Mouse (Mus musculus): ENCODE data around the gene Klrb1c. TPM values are rescaled to one million over a fixed set of nuclear protein-coding genes. Genes with fewer than 3 reads are reported as not detected.
A peak's percentile ranks its signal among the peaks of the same experiment; 100 is the strongest.
"Not testable (repeated sequence)": the region's sequence is repeated elsewhere in the genome, so short reads cannot be mapped to it uniquely, and the experiment has no call there.

Gene Klrb1c
- polyA plus RNA-seq, 1 experiment from 2014 or later = not detected

DNA sequence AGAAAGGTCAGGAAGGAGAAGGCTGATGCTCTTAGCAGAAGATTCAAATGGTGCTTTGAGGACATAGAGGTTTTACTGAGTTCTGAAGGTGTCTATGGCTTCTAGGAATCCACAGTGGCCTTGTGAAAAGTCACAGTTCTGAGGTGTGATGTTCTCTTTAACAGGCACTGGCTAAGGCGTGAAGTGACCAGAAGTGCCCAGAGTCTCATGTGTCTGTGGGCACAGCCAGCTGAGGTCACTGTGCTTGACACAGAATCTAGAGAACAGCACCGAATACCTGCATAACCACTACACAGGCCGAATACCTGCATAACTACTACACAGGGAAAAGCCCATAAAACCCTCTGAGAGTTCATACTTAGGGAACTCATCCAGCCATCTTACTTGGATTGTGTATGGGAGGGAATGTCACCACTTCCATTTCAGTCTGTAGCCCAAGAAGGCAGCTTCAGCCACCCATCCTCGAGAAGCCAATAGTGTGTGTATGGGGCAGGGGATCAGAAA lies 1.5 kb upstream of the Klrb1c start:
- not testable (repeated sequence) for H3K4me1 ChIP-seq; H3K27me3 ChIP-seq (ENCODE audit: low read depth, poor library complexity, severe bottlenecking); H3K27ac ChIP-seq; H3K9me3 ChIP-seq (replicated peaks); DNase-seq (ENCODE audit: low spot score); H3K36me3 ChIP-seq; H3K4me3 ChIP-seq
- 70% methylated on average over 4 of the region's 4 CpGs for WGBS

- Histone ChIP-seq H3K36me3 (no peaks in the 10 kb centered on the region), H3K9me3 (replicated peaks) (no peaks in the 10 kb centered on the region), H3K27ac (no peak overlapping the region), H3K27me3 (ENCODE audit: low read depth, poor library complexity, severe bottlenecking) (no peaks in the 10 kb centered on the region), H3K4me1 (peaks cover 2% of the 10 kb centered on the region; the same call in 1 of the 2 replicates), H3K4me3 (no peak overlapping the region)
- no peak for DNase-seq (ENCODE audit: low spot score)
- 77% methylated on average over 1 of the region's 1 CpGs for WGBS
These were observed 498 bp downstream of the Klrb1c start for GRCm38 (mm10) chr6:128788517-128788916.

- not testable (repeated sequence) for H3K27me3 ChIP-seq (ENCODE audit: low read depth, poor library complexity, severe bottlenecking); H3K9me3 ChIP-seq (replicated peaks); DNase-seq (ENCODE audit: low spot score); H3K4me1 ChIP-seq; H3K4me3 ChIP-seq; H3K36me3 ChIP-seq; H3K27ac ChIP-seq
- 97% methylated on average over 1 of the region's 1 CpGs for whole genome bisulfite sequencing
These were observed 2.6 kb downstream of the Klrb1c start for GRCm38 (mm10) chr6:128786396-128786795.

DNA sequence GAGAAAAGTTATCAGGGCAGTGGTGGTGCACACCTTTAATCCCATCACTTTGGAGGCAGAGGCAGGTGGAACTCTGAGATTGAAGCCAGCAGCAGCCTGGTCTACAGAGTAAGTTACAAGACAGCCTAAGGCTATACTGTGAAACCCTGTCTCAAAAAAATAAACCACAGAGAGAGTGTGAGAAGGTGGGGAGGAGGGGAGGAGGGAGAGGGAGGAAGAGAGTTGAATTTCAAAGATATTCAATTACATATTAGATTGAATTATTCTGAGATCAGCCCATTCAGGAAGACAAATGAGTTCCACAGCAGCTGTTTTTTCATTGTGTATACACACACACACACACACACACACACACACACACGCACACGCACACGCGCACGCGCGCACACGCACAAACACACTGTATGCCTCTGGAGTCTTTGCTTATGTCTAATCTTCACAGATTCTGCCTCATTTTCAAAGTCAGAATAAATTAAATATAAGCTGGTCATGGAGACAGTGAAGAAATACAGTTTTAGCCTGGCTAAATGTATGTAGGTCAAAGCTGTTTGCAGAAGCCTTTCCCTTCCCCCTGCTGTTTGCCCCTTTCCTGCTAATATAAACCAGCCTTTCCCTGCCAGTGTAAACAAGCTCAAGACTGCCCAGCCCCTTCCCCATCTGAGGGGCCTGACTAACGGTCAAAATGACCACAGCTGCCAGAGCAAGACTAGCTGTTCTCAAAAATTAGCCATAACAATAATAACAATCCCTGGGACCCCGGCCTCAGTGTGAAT lies 19.3 kb downstream of the Klrb1c start:
- Histone ChIP-seq H3K9me3 (replicated peaks) (no peaks in the 10 kb centered on the region), H3K27me3 (ENCODE audit: low read depth, poor library complexity, severe bottlenecking) (no peaks in the 10 kb centered on the region), H3K27ac (peak overlapping the region; percentile 73), H3K4me1 (peaks cover 12% of the 10 kb centered on the region), H3K36me3 (no peaks in the 10 kb centered on the region), H3K4me3 (no peak overlapping the region)
- DNase-seq (ENCODE audit: low spot score) = peak; percentile 43
- WGBS = 83% methylated on average over 10 of the region's 10 CpGs

DNA sequence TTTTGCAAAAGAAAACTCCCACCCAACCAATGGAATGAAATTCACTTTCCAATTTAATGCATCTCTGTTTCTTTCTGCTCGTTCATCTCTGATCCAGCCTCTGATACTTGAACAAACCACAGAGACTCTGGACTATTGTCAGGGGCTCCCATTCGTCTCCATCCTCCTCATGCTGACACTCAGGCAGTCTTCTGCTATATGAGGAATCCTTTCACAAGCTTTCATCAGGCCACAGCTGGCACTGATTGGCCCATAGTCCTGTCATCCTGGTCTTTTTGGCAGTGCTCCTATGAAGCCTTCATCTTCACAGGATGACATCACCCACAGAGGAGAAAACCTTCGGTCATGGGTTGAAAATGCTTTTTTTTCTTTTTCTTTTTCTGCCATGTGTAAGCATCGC lies 21.0 kb downstream of the Klrb1c start:
- no peaks in the 10 kb centered on the region for H3K27me3 ChIP-seq (ENCODE audit: low read depth, poor library complexity, severe bottlenecking)
- H3K27ac ChIP-seq = no peak overlapping the region
- H3K9me3 ChIP-seq (replicated peaks) = no peaks in the 10 kb centered on the region
- no peak for DNase-seq (ENCODE audit: low spot score)
- 87% methylated on average over 4 of the region's 4 CpGs for WGBS
- no peaks in the 10 kb centered on the region for H3K36me3 ChIP-seq
- H3K4me1 ChIP-seq = peaks cover 16% of the 10 kb centered on the region
- H3K4me3 ChIP-seq = no peak overlapping the region

DNA sequence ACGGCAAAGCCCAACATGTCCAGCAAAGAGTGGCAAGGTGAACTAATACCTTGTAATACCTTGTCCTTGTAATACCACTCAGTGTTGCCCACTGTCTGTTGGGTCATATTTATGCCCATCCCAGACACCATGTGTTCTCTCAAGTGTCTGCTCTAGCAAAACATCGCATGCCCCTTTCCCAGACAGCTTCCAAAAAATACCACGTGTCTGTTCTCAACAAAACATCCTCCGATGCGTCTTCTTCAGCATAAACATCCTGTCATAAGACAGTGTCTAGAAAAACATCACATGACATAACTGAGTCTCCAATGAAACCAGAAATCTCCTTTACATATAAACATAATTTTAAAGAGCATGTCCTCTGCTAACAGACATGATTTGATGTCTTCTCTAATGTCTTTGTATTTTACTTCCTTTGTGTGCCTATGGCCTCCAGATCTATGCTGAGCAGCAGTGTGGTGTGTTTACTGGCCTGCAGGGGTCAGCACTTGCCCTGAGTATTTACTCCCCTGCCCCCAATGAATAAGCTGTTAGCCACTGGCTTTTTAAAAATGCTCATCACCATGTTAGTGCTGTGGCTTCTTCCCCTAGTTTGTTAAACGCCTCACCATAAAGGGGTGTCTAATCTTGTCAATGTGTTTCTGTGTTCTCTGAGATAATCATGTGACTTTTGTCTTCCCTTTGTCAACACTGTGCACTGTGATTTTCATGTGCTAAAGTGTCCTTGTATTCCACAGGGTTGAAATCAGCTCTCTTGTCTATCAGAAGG lies 22.3 kb downstream of the Klrb1c start:
- H3K9me3 ChIP-seq (replicated peaks); H3K27ac ChIP-seq; DNase-seq (ENCODE audit: low spot score); H3K27me3 ChIP-seq (ENCODE audit: low read depth, poor library complexity, severe bottlenecking); H3K4me3 ChIP-seq; H3K36me3 ChIP-seq: not testable (repeated sequence)
- peaks cover 16% of the 10 kb centered on the region for H3K4me1 ChIP-seq
- 77% methylated on average over 6 of the region's 6 CpGs for WGBS

- no peaks in the 10 kb centered on the region for H3K27me3 ChIP-seq (ENCODE audit: low read depth, poor library complexity, severe bottlenecking)
- H3K36me3 ChIP-seq = no peaks in the 10 kb centered on the region
- H3K27ac ChIP-seq = no peak overlapping the region
- no peaks in the 10 kb centered on the region for H3K9me3 ChIP-seq (replicated peaks)
- no peak overlapping the region for H3K4me3 ChIP-seq
- no peak for DNase-seq (ENCODE audit: low spot score)
- peaks cover 13% of the 10 kb centered on the region for H3K4me1 ChIP-seq
- 80% methylated on average over 1 of the region's 1 CpGs for WGBS
These were observed 23.8 kb downstream of the Klrb1c start for GRCm38 (mm10) chr6:128765211-128765610.

DNA sequence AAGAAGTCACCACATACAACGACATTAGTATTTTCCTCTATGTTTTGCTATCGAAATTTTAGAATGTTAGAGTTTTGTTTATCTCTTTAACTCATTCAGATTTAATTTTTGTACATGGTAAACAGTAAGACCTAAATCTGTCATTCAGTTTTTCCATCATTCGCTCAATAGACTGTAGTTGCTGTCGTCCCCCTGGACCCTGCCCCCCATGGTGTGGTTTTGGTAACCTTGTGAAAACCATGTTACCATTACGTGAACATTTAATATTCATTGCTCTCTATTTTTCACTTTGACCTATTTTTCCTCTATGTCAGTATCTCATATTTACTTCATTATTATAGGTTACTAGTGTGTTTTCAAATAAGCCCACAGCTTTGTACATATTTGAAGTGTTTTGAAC lies 24.4 kb downstream of the Klrb1c start:
- H3K9me3 ChIP-seq (replicated peaks) = no peaks in the 10 kb centered on the region
- H3K27me3 ChIP-seq (ENCODE audit: low read depth, poor library complexity, severe bottlenecking) = no peaks in the 10 kb centered on the region
- DNase-seq (ENCODE audit: low spot score) = no peak
- peak overlapping the region; percentile 55 for H3K4me3 ChIP-seq
- peak overlapping the region; percentile 11; the same call in 1 of the 2 replicates for H3K27ac ChIP-seq
- 20% methylated on average over 5 of the region's 5 CpGs for WGBS
- no peaks in the 10 kb centered on the region for H3K36me3 ChIP-seq
- peaks cover 8% of the 10 kb centered on the region for H3K4me1 ChIP-seq

- H3K4me3 ChIP-seq = peak overlapping the region; percentile 55
- WGBS = 3% methylated on average over 30 of the region's 30 CpGs
These were observed 25.1 kb downstream of the Klrb1c start for GRCm38 (mm10) chr6:128763736-128764523.

GRCm38 (mm10) chr6:128762892-128763670 lies 25.9 kb downstream of the Klrb1c start:
- H3K4me3 ChIP-seq = peak overlapping the region; percentile 55
- not testable (repeated sequence) for DNase-seq (ENCODE audit: low spot score); H3K9me3 ChIP-seq (replicated peaks)

More at GRCm38 (mm10) chr6:128763736-128764523, 25.1 kb downstream of the Klrb1c start:
- no peaks in the 10 kb centered on the region for H3K27me3 ChIP-seq (ENCODE audit: low read depth, poor library complexity, severe bottlenecking)
- no peaks in the 10 kb centered on the region for H3K36me3 ChIP-seq
- H3K4me1 ChIP-seq = 0 out of 2 replicates have a peak, but pooled peaks cover 6% of the 10 kb centered on the region
- DNase-seq (ENCODE audit: low spot score) = peak; percentile 97
- H3K9me3 ChIP-seq (replicated peaks) = no peaks in the 10 kb centered on the region
- H3K27ac ChIP-seq = peak overlapping the region; percentile 70

DNA sequence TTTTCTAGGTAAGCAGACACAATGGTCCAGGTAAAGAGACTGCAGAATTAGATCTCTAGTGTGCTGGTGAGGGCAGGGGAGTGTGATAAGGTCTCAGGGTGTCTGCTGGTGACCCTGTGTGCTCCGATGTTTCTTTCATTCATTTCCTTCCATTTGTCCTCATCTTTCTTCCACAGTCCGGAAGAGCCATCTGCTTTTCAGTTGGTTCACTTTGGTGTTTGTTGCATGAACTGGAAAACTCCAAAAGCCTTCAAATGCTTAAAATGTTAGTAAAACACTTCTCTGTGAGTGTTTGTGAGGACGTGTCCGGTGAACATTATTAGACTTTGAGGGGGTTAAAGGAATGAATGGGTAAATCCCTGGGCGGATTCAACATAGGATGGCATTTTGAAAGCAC lies 27.9 kb downstream of the Klrb1c start:
- Histone ChIP-seq H3K4me3 (peak overlapping the region; percentile 62), H3K4me1 (0 out of 2 replicates have a peak, but pooled peaks cover 6% of the 10 kb centered on the region), H3K36me3 (no peaks in the 10 kb centered on the region), H3K27me3 (ENCODE audit: low read depth, poor library complexity, severe bottlenecking) (no peaks in the 10 kb centered on the region), H3K9me3 (replicated peaks) (no peaks in the 10 kb centered on the region), H3K27ac (no peak overlapping the region)
- 47% methylated on average over 5 of the region's 5 CpGs for WGBS
- peak; percentile 36 for DNase-seq (ENCODE audit: low spot score)

More at GRCm38 (mm10) chr6:128762892-128763670, 25.9 kb downstream of the Klrb1c start:
- not testable (repeated sequence) for H3K27ac ChIP-seq; H3K4me1 ChIP-seq; H3K27me3 ChIP-seq (ENCODE audit: low read depth, poor library complexity, severe bottlenecking); H3K36me3 ChIP-seq
- 76% methylated on average over 10 of the region's 10 CpGs for WGBS
